Mouse (Mus musculus) testis, adult 2 months (tissue): ENCODE measurements around the gene Slc22a20. TPM values are rescaled to one million over a fixed set of nuclear protein-coding genes. Genes with fewer than 3 reads are reported as not detected.

Experiments used
- H3K27ac ChIP-seq: fragments of 200-500 bp; 2 replicates; pipeline ENCODE4 v1.5.1; 2012; ENCODE audit warnings: low read depth, low read length; ENCODE audit not compliant: control insufficient read depth, insufficient read depth
- H3K27me3 ChIP-seq: fragments of 200-500 bp; 2 replicates; pipeline ENCODE4 v1.6.1; 2012; ENCODE audit warnings: mild to moderate bottlenecking, low read length, moderate library complexity; ENCODE audit not compliant: control insufficient read depth, insufficient read depth
- H3K36me3 ChIP-seq: fragments of 200-500 bp; 2 replicates; pipeline ENCODE4 v1.6.1; 2012; ENCODE audit warnings: mild to moderate bottlenecking, low read length; ENCODE audit not compliant: control insufficient read depth, insufficient read depth
- H3K4me1 ChIP-seq: fragments of 200-500 bp; 2 replicates; pipeline ENCODE4 v1.6.1; 2012; ENCODE audit warnings: low read length; ENCODE audit not compliant: control insufficient read depth, insufficient read depth
- H3K4me3 ChIP-seq: fragments of 200-500 bp; 2 replicates; pipeline ENCODE4 v1.5.1; 2012; ENCODE audit warnings: low read depth, mild to moderate bottlenecking, low read length, moderate library complexity, mixed read lengths; ENCODE audit not compliant: control insufficient read depth
- CTCF ChIP-seq: fragments of 200-500 bp; IDR thresholded peaks from 2 replicates; pipeline ENCODE4 v1.5.1; 2012; ENCODE audit warnings: low read depth, mild to moderate bottlenecking, inconsistent platforms, low read length, moderate library complexity; ENCODE audit not compliant: control insufficient read depth, insufficient read depth, insufficient replicate concordance
- POLR2A ChIP-seq: fragments of 200-500 bp; IDR thresholded peaks from 2 replicates; pipeline ENCODE4 v1.6.1; 2012; ENCODE audit warnings: low read depth, mild to moderate bottlenecking, inconsistent platforms, low read length, moderate library complexity; ENCODE audit not compliant: control insufficient read depth
- polyA plus RNA-seq: library from polyadenylated mRNA; depleted of rRNA; stranded (reverse); fragments of >200 nt; gene quantifications from 2 replicates; pipeline ENCODE4 v1.2.3, GENCODE M21; 2012

The Slc22a20 gene
- polyA plus RNA-seq, 1 experiment: 0.06 TPM

GRCm38 (mm10) chr19:5940173-5940572, 45.8 kb downstream of the Slc22a20 start:
- H3K4me1 ChIP-seq: peaks cover 14% of the 10 kb centered on the region
- H3K27me3 ChIP-seq: no peaks in the 10 kb centered on the region
- H3K27ac ChIP-seq: no peak overlapping the region
- H3K36me3 ChIP-seq: no peaks in the 10 kb centered on the region; the same call in 1 of the 2 replicates
- H3K4me3 ChIP-seq: no peak overlapping the region
- no peak for TF ChIP-seq POLR2A
- no peak for TF ChIP-seq CTCF

- Histone ChIP-seq H3K4me3 (no peak overlapping the region), H3K27ac (no peak overlapping the region), H3K36me3 (no peaks in the 10 kb centered on the region; the same call in 1 of the 2 replicates), H3K27me3 (no peaks in the 10 kb centered on the region), H3K4me1 (peaks cover 14% of the 10 kb centered on the region)
- TF ChIP-seq CTCF (no peak), POLR2A (no peak)
Observed at GRCm38 (mm10) chr19:5939715-5940114, 46.2 kb downstream of the Slc22a20 start.

GRCm38 (mm10) chr19:5938516-5938915, 47.4 kb downstream of the Slc22a20 start:
- Histone ChIP-seq H3K36me3 (no peaks in the 10 kb centered on the region; the same call in 1 of the 2 replicates), H3K27ac (no peak overlapping the region), H3K4me1 (peaks cover 14% of the 10 kb centered on the region), H3K27me3 (no peaks in the 10 kb centered on the region), H3K4me3 (no peak overlapping the region)
- TF ChIP-seq CTCF (no peak), POLR2A (no peak)

GRCm38 (mm10) chr19:5937836-5938406, 48.0 kb downstream of the Slc22a20 start:
- Histone ChIP-seq H3K27me3 (no peaks in the 10 kb centered on the region), H3K4me3 (no peak overlapping the region), H3K36me3 (no peaks in the 10 kb centered on the region), H3K4me1 (peaks cover 14% of the 10 kb centered on the region), H3K27ac (peak overlapping the region; percentile 26; the same call in 1 of the 2 replicates)
- TF ChIP-seq CTCF (no peak), POLR2A (peak; percentile 30; the same call in 1 of the 2 replicates)

- TF ChIP-seq CTCF: no peak
- no peak for TF ChIP-seq POLR2A
- H3K27me3 ChIP-seq: no peaks in the 10 kb centered on the region
- peaks cover 14% of the 10 kb centered on the region for H3K4me1 ChIP-seq
- H3K27ac ChIP-seq: peak overlapping the region; percentile 26; the same call in 1 of the 2 replicates
- H3K4me3 ChIP-seq: peak overlapping the region; percentile 44
- no peaks in the 10 kb centered on the region for H3K36me3 ChIP-seq
Observed at GRCm38 (mm10) chr19:5937095-5937835, 48.7 kb downstream of the Slc22a20 start.

GRCm38 (mm10) chr19:5935691-5936090, 50.3 kb downstream of the Slc22a20 start:
- no peak for TF ChIP-seq POLR2A
- TF ChIP-seq CTCF: no peak
- peaks cover 14% of the 10 kb centered on the region for H3K4me1 ChIP-seq
- peak overlapping the region; percentile 33; the same call in 1 of the 2 replicates for H3K27ac ChIP-seq
- H3K27me3 ChIP-seq: no peaks in the 10 kb centered on the region
- no peaks in the 10 kb centered on the region for H3K36me3 ChIP-seq
- H3K4me3 ChIP-seq: no peak overlapping the region

GRCm38 (mm10) chr19:5935266-5935665, 50.7 kb downstream of the Slc22a20 start:
- H3K36me3 ChIP-seq: no peaks in the 10 kb centered on the region
- no peak for TF ChIP-seq POLR2A
- TF ChIP-seq CTCF: no peak
- no peaks in the 10 kb centered on the region for H3K27me3 ChIP-seq
- no peak overlapping the region for H3K4me3 ChIP-seq
- peak overlapping the region; percentile 33; the same call in 1 of the 2 replicates for H3K27ac ChIP-seq
- H3K4me1 ChIP-seq: peaks cover 14% of the 10 kb centered on the region
